Mouse (Mus musculus) embryonic facial prominence, embryonic 14.5 days (tissue): ENCODE results near the gene Dis3l. TPM values are rescaled to one million over a fixed set of nuclear protein-coding genes. Genes with fewer than 3 reads are reported as not detected.

Experiments used
- ATAC-seq: fragments of 200-750 bp; cut with Nextera tagmentation; 2 replicates; pipeline ENCODE4 v1.8.0; 2017; ENCODE audit warnings: low read depth, moderate number of reproducible peaks, moderate TSS enrichment
- DNase-seq: peaks from one replicate; pipeline ENCODE4 v3.0.0-alpha.2; 2015; ENCODE audit warnings: low spot score
- H3K27ac ChIP-seq: fragments of 300-500 bp; sonication (generic); replicated peaks from 2 replicates; pipeline ENCODE4 v1.5.1; 2014; ENCODE audit warnings: low read depth, mild to moderate bottlenecking, low read length, moderate library complexity
- H3K27me3 ChIP-seq: fragments of 300-500 bp; sonication (generic); replicated peaks from 2 replicates; pipeline ENCODE4 v1.6.1; 2014; ENCODE audit warnings: low read length; ENCODE audit not compliant: control insufficient read depth, insufficient read depth
- H3K36me3 ChIP-seq: fragments of 300-500 bp; sonication (generic); 2 replicates; pipeline ENCODE4 v1.6.1; 2014; ENCODE audit warnings: low read length, mixed read lengths; ENCODE audit not compliant: control insufficient read depth, insufficient read depth
- H3K4me1 ChIP-seq: fragments of 300-500 bp; sonication (generic); 2 replicates; pipeline ENCODE4 v1.6.1; 2014; ENCODE audit warnings: antibody characterized with exemption, low read length; ENCODE audit not compliant: control insufficient read depth, insufficient read depth
- H3K4me2 ChIP-seq: fragments of 300-500 bp; sonication (generic); 2 replicates; pipeline ENCODE4 v1.6.1; 2014; ENCODE audit warnings: low read depth, mild to moderate bottlenecking, low read length, moderate library complexity, mixed read lengths
- H3K4me3 ChIP-seq: fragments of 300-500 bp; sonication (generic); 2 replicates; pipeline ENCODE4 v1.5.1; 2014; ENCODE audit warnings: low read depth, mild to moderate bottlenecking, low read length
- H3K9ac ChIP-seq: fragments of 300-500 bp; sonication (generic); 2 replicates; pipeline ENCODE4 v1.6.1; 2014; ENCODE audit warnings: low read depth, mild to moderate bottlenecking, low read length, moderate library complexity, mixed read lengths
- H3K9me3 ChIP-seq: fragments of 300-500 bp; sonication (generic); 2 replicates; pipeline ENCODE4 v1.6.1; 2016; ENCODE audit warnings: low read length; ENCODE audit not compliant: control insufficient read depth
- WGBS: fragments of 180-500 bp; shearing (Covaris S2); extraction: QIAGEN DNeasy Blood & Tissue Kit; methylation state at CpG from one replicate; pipeline ENCODE4 v1.1.7; 2014; 5-methylcytosine and 5-hydroxymethylcytosine counted together
- polyA plus RNA-seq: library from polyadenylated mRNA; unstranded; fragments of >200 nt; fragmentation: Nextera tagmentation; extraction: Ambion mirVana; gene quantifications from 2 replicates; pipeline ENCODE4 v1.2.1, GENCODE M21; 2014

Gene Dis3l
- polyA plus RNA-seq, 1 experiment from 2014 or later: 19.6 TPM

DNA sequence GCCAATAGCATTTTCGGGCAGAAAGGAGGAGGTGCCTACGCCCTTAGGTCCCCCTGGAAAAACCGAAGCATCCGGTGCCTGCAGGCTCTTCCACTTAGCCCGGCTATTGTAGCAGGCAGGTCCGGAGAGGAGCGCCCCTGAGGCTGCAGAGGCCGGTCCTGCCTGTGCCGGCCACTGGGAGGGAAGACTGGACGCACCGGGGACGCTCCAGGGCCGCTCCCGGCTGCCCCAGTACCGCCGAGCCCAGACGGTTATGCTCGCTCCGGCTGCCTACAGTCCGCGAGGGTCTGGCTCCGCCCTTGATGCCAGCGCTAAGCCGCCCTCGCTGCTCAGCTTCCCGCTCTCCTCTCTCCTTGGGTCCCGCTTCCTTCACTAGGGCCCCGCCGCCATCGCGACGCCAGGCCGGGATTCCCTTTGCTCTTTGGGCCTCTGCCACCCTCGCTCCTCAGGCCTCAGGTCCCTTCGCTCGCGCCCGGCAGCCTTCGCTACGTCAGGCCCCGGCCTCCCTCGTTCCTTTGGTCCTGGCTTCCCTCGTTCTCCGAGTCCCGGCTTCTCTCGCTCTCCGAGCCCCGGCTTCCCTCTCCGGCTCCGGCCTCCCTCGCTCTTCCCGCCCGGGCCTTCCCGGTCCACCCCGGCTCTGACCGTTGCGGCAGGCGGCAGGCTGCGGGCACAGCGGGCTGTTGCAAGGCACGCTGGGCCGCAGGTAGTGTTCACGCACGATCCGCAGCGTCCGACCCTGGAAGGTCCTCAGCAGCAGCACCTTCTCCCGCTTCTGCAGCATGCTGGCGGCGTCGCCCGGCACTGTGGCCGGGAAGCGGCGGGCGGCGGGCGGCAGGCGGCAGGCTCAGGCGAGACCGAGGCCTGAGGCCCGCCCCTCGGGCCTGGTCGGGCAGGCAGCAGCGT is 486 bp downstream of the Dis3l start:
- Histone ChIP-seq H3K36me3 (peaks cover 22% of the 10 kb centered on the region), H3K27me3 (no peaks in the 10 kb centered on the region), H3K27ac (peak overlapping the region; percentile 99), H3K9me3 (no peaks in the 10 kb centered on the region), H3K4me3 (peak overlapping the region; percentile 62), H3K4me2 (peak overlapping the region; percentile 55), H3K4me1 (peaks cover 4% of the 10 kb centered on the region; the same call in 1 of the 2 replicates), H3K9ac (peak overlapping the region; percentile 98)
- DNase-seq: peak; percentile 84
- 1% methylated on average over 67 of the region's 85 CpGs for WGBS
- ATAC-seq: peak; percentile 90

DNA sequence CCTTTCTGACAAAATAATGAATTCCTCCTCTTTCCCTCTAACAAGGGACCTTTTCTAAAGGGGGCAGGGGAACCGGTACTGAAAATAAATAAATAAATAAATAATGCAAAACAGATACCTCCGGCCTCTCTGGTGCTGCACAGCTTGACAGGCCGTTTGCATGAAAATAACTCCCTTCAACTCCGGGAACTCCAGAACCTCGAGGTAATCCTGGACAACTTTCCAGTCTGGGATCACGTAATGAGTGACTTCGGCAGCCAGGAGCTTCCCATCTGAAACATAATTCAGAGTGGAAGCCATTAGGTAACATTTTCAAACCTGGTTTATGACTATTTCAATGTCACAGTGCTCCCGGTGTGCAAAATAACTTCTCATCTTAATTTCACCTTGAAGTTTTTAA is 1.7 kb downstream of the Dis3l start:
- H3K4me2 ChIP-seq: peak overlapping the region; percentile 55
- H3K9me3 ChIP-seq: no peaks in the 10 kb centered on the region
- no peak overlapping the region; the same call in 1 of the 2 replicates for H3K27ac ChIP-seq
- no peak overlapping the region for H3K9ac ChIP-seq
- 22% methylated on average over 8 of the region's 8 CpGs for WGBS
- no peak for ATAC-seq
- 0 out of 2 replicates have a peak overlapping the region, but pooled peaks have one; percentile 62 for H3K4me3 ChIP-seq
- peaks cover 28% of the 10 kb centered on the region for H3K36me3 ChIP-seq
- H3K27me3 ChIP-seq: no peaks in the 10 kb centered on the region
- DNase-seq: no peak
- H3K4me1 ChIP-seq: peaks cover 4% of the 10 kb centered on the region; the same call in 1 of the 2 replicates

DNA sequence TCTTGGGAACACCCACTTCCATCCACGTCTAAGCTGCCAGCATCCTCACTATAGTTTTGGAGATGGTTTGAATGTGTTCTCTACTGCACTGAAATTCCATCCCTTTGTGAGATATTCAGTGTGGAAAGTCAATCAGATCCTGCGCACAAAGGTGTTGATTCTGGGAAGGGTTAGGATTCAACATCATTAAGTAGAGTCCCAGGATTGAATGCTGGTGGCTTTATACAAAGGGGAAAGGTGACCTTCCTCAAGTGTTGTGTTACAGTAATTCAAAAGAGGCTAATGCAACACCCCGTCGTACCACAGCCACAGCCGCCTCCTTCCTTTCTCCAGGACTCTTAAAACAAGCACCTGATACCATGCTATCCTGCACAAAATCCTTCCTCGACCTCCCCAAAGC is 5.3 kb downstream of the Dis3l start:
- Histone ChIP-seq H3K4me2 (no peak overlapping the region), H3K9me3 (no peaks in the 10 kb centered on the region), H3K4me3 (no peak overlapping the region), H3K27ac (no peak overlapping the region), H3K4me1 (no peaks in the 10 kb centered on the region; the same call in 1 of the 2 replicates), H3K27me3 (no peaks in the 10 kb centered on the region), H3K9ac (no peak overlapping the region), H3K36me3 (peaks cover 28% of the 10 kb centered on the region)
- no peak for DNase-seq
- WGBS: 86% methylated on average over 6 of the region's 6 CpGs
- no peak for ATAC-seq

DNA sequence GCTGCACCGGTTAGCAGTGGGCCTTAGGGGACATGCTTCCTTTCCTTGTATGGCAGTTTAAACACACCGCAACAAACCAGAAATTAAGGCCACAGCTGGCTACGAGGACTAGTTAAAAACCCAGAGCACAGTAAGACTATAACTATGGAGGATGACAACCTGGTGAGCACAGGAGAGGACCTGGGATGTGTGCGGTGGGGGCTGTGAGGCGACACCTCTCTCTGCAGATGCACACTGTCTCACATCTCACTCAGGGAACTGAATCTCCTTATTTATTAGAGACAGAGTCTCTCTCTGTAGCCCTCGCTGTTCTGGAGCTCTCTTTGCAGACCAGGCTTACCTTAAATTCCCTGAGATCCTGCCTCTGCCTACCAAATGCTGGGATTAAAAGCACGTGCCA is 17.1 kb downstream of the Dis3l start:
- WGBS: 94% methylated on average over 7 of the region's 7 CpGs
- no peak for DNase-seq
- no peak for ATAC-seq

DNA sequence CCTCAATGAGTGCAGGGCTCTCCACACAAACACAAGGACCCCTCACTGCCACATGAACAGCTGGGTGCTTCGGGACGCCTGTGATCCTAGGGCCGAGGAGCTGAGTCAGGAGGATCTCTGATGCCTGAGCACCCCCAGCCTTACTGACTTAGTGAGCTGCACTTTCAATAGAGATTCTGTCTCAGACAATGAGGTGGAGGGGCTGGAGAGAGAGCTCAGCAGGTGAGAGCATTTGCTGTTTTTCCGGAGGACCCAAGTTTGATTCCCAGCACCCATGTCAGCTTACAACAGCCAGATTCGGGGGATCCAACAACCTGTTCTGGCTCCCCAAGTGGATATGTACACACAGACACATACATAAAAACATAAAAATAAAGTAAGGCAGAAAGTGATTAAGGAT is 24.1 kb downstream of the Dis3l start:
- Histone ChIP-seq H3K27ac (no peak overlapping the region), H3K4me1 (no peaks in the 10 kb centered on the region), H3K27me3 (no peaks in the 10 kb centered on the region), H3K9me3 (no peaks in the 10 kb centered on the region), H3K36me3 (peaks cover 71% of the 10 kb centered on the region), H3K4me3 (no peak overlapping the region), H3K4me2 (no peak overlapping the region), H3K9ac (no peak overlapping the region)
- 98% methylated on average over 5 of the region's 5 CpGs for WGBS
- DNase-seq (no peak), ATAC-seq (no peak)

More for the DNA sequence above, 17.1 kb downstream of the Dis3l start:
- H3K4me3 ChIP-seq: no peak overlapping the region
- peaks cover 67% of the 10 kb centered on the region for H3K36me3 ChIP-seq
- no peak overlapping the region for H3K4me2 ChIP-seq
- H3K27me3 ChIP-seq: no peaks in the 10 kb centered on the region
- no peak overlapping the region for H3K27ac ChIP-seq
- no peaks in the 10 kb centered on the region for H3K9me3 ChIP-seq
- no peaks in the 10 kb centered on the region for H3K4me1 ChIP-seq
- H3K9ac ChIP-seq: no peak overlapping the region

DNA sequence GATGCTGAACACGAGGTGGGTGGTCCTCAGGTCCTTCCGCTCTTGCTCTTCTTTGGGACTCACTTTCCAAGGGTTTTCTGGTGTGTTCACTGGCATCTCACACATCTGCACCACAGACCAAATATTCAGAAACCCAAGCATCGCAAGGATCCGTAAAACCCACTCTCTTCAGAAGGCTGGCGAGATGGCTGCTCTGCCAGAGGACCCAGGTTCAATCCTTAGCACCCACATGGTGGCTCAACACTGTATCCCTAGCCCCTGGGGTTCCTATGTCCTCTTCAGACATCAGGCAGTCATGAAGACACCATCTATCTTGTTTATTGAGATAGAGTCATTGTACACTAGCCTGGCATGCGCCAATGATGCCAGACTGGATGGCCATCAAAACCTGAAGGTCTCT is 26.4 kb downstream of the Dis3l start:
- Histone ChIP-seq H3K9me3 (no peaks in the 10 kb centered on the region), H3K36me3 (peaks cover 66% of the 10 kb centered on the region), H3K4me3 (no peak overlapping the region), H3K4me2 (no peak overlapping the region), H3K4me1 (no peaks in the 10 kb centered on the region), H3K9ac (no peak overlapping the region), H3K27me3 (no peaks in the 10 kb centered on the region), H3K27ac (no peak overlapping the region)
- 95% methylated on average over 6 of the region's 6 CpGs for WGBS
- ATAC-seq (no peak), DNase-seq (no peak)

DNA sequence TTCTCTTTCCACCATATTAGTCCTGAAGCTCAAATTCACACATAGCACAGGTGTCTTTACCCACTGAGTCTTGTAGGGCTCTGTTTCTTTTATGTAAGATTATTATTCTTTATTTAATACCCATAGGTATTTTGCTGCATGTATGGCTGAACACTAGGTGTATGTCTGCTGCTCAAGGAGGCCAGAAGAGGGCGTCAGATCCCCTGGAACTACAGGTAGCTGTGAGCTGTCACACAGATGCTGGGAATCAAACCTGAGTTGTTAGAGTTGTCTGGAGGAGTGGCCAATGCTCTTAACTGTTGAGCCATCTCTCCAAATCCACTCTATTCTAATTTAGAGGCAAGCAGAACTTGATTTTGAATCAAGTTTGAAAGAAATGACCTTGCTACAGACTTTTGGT is 29.0 kb downstream of the Dis3l start:
- no peak overlapping the region for H3K27ac ChIP-seq
- H3K4me2 ChIP-seq: no peak overlapping the region
- H3K9ac ChIP-seq: no peak overlapping the region
- DNase-seq: no peak
- peaks cover 59% of the 10 kb centered on the region for H3K36me3 ChIP-seq
- no peak for ATAC-seq
- WGBS: 27% methylated on average over 1 of the region's 1 CpGs
- H3K4me3 ChIP-seq: no peak overlapping the region
- H3K4me1 ChIP-seq: no peaks in the 10 kb centered on the region
- H3K27me3 ChIP-seq: no peaks in the 10 kb centered on the region
- no peaks in the 10 kb centered on the region for H3K9me3 ChIP-seq

DNA sequence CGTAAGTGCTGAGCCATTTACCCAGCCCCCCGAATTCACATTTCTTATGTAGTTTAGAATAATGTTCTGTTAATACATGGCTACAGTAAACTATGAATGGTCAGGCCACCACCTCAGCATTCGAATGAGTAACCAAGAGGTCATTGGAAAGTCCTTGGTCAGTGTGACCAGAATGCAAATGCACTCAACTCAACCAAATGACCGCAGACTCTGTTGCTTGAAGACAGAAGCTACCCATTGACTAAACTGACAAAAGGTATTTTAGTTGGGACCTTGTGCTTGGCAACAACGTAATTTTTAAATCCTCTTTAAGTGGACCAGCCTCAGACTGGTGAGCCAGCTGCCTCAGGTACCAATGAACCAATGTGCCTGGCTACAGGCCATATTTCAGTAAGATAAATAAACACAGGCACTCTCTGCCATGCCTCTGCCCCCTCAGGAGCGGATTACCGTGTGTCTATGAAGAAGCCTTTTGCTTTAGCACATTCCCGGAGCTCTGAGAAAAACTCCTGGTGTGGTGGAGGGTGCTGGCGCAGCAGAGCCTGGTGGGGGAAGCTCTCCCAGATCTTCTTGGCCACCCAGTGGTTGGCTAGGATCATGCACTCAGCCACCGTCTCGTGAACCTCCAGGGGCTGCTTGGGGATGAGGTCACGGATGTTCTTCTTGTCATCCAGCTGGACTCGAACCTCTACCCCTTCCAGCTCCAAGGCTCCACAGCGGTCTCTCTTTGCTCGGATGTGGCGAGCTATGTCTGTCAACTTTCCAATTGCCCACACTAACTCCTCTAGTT is 29.9 kb downstream of the Dis3l start:
- peaks cover 64% of the 10 kb centered on the region for H3K36me3 ChIP-seq
- no peaks in the 10 kb centered on the region for H3K27me3 ChIP-seq
- WGBS: 74% methylated on average over 14 of the region's 16 CpGs
- H3K9ac ChIP-seq: no peak overlapping the region
- no peak for ATAC-seq
- H3K9me3 ChIP-seq: no peaks in the 10 kb centered on the region
- no peaks in the 10 kb centered on the region for H3K4me1 ChIP-seq
- no peak overlapping the region for H3K4me3 ChIP-seq
- H3K4me2 ChIP-seq: no peak overlapping the region
- H3K27ac ChIP-seq: no peak overlapping the region
- DNase-seq: peak; percentile 1
